Mouse (Mus musculus) small intestine, adult 2 months (tissue): ENCODE results near the gene 4933434E20Rik. TPM values are rescaled to one million over a fixed set of nuclear protein-coding genes. Genes with fewer than 3 reads are reported as not detected.

ENCODE experiments used
- H3K27ac ChIP-seq: fragments of 200-500 bp; 2 replicates; pipeline ENCODE4 v1.5.1; 2012; ENCODE audit warnings: low read depth, low read length, control low read depth, inconsistent platforms; ENCODE audit not compliant: insufficient read depth
- H3K27me3 ChIP-seq: fragments of 200-500 bp; 2 replicates; pipeline ENCODE4 v1.6.1; 2012; ENCODE audit warnings: mild to moderate bottlenecking, moderate library complexity, low read length, inconsistent platforms; ENCODE audit not compliant: control insufficient read depth, insufficient read depth
- H3K36me3 ChIP-seq: fragments of 200-500 bp; 2 replicates; pipeline ENCODE4 v1.6.1; 2012; ENCODE audit warnings: mild to moderate bottlenecking, low read length, control low read depth, inconsistent platforms; ENCODE audit not compliant: control insufficient read depth, insufficient read depth
- H3K4me1 ChIP-seq: fragments of 200-500 bp; 2 replicates; pipeline ENCODE4 v1.6.1; 2012; ENCODE audit warnings: low read length, inconsistent platforms, mixed read lengths; ENCODE audit not compliant: control insufficient read depth, insufficient read depth, insufficient read length
- H3K4me3 ChIP-seq: fragments of 200-500 bp; 2 replicates; pipeline ENCODE4 v1.5.1; 2012; ENCODE audit warnings: low read depth, mild to moderate bottlenecking, control low read depth, inconsistent platforms, low read length, moderate library complexity
- CTCF ChIP-seq: fragments of 200-500 bp; IDR thresholded peaks from 2 replicates; pipeline ENCODE4 v1.5.1; 2012; ENCODE audit warnings: low read depth, mild to moderate bottlenecking, control low read depth, inconsistent platforms, low read length, moderate library complexity, mixed read lengths; ENCODE audit not compliant: insufficient replicate concordance, insufficient read length; ENCODE audit errors: extremely low read depth
- POLR2A ChIP-seq: fragments of 200-500 bp; IDR thresholded peaks from 2 replicates; pipeline ENCODE4 v1.6.1; 2012; ENCODE audit warnings: low read depth, mild to moderate bottlenecking, control low read depth, inconsistent platforms, low read length, moderate library complexity
- WGBS: fragments of 180-500 bp; shearing (Covaris S2); methylation state at CpG from one replicate; pipeline ENCODE4 v1.1.7; 2018; 5-methylcytosine and 5-hydroxymethylcytosine counted together
- polyA plus RNA-seq: library from polyadenylated mRNA; depleted of rRNA; stranded (reverse); fragments of >200 nt; gene quantifications from 2 replicates; pipeline ENCODE4 v1.2.3, GENCODE M21; 2012; rRNA removed

Gene 4933434E20Rik
- polyA plus RNA-seq, 1 experiment, result 18.1 TPM

DNA sequence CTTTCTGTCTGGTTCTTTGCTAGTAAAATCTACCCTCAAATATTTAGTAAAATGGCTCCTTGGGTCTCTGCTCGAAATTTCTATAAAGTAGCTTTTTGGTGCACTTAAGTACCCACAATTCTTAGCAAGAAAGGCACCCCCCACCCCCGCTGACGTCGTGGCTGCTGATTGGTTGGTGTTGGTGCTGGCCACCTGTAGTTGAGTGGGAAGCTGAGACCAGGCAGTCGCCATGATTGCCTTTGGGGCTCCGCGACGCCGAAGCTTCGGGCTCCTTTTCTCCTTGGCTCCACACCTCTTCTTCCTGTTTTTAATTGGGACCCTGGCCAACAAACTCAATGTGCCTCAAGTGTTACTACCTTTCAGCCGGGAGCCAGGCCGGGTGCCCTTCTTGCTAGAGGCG, 52.5 kb downstream of the 4933434E20Rik start, which contains the start of gene Nup210l:
Gene Nup210l (plus strand): TSS at position 195 of the 400 bp plus-strand sequence.
- H3K4me1 ChIP-seq, result peaks cover 5% of the 10 kb centered on the region; the same call in 1 of the 2 replicates
- no peaks in the 10 kb centered on the region for H3K27me3 ChIP-seq
- no peak within 1 kb of the TSS for H3K4me3 ChIP-seq
- H3K36me3 ChIP-seq, result peaks cover 12% of the 10 kb centered on the region
- no peak within 1 kb of the TSS for H3K27ac ChIP-seq
- 80% methylated on average over 13 of the region's 13 CpGs for WGBS
- no peak for TF ChIP-seq POLR2A
- no peak for TF ChIP-seq CTCF

DNA sequence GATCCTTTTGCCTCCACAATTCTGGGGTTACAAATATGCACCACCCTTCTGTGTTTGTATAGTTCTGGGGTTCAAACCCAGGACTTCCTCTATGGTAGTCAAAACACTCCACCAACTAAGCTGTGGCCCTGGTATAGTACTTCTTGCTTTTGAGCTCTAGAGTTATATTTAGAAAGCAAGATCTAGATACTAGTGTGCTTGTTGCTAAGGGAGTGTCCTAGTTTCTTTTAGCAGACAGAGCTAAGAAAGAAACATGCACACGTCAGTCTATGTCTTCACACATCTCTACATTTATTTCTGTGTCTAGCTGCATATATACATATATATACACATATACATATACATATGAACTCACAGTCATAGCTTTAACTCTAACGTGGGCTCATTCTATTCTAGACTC, 60.3 kb downstream of the 4933434E20Rik start:
- Histone ChIP-seq H3K27ac (no peak overlapping the region), H3K36me3 (no peaks in the 10 kb centered on the region), H3K4me3 (no peak overlapping the region), H3K4me1 (no peaks in the 10 kb centered on the region), H3K27me3 (no peaks in the 10 kb centered on the region)
- WGBS, result 84% methylated on average over 2 of the region's 2 CpGs
- TF ChIP-seq POLR2A (no peak), CTCF (no peak)

DNA sequence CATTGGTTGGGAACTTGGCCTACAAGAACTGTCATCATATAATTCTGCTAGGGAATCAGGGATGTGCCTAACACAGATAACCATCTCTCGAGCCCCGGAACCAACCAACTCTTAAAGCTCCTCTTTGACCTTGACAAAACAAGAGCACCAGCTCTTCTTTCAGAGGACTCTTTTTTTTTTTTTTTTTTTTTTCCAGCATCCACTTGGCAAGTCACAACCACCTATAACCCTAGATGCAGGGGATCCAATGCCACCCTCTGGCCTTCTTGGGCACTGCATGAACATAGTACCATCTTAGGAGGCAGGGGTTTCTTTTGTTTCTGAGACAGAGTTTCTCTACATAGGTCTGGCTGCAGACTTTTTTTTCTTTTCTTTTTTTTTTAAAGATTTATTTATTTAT, 62.9 kb downstream of the 4933434E20Rik start:
- 82% methylated on average over 2 of the region's 2 CpGs for WGBS
- no peak overlapping the region for H3K4me3 ChIP-seq
- no peaks in the 10 kb centered on the region for H3K27me3 ChIP-seq
- TF ChIP-seq POLR2A (no peak), CTCF (no peak)
- H3K27ac ChIP-seq, result no peak overlapping the region
- no peaks in the 10 kb centered on the region for H3K36me3 ChIP-seq
- no peaks in the 10 kb centered on the region for H3K4me1 ChIP-seq

DNA sequence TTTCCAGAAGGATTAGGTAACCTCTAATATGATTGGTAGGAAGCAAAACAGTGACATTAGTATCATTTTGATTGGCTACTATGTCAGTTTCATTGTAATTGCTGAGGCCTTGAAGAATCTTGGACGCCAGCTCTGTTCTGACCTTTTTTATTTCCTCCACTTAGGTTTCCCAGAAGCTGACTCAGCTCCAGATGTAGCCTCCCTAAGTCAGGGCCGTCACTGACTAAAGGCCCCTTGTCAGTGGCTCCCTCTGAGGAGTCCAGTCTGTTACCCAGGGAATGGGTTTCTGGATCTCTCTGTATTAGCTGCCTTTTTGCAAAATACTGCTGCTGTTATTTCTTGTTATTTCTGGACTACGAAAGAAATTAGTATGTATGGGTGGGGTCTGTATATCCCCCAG, 64.1 kb downstream of the 4933434E20Rik start:
- WGBS, result 78% methylated on average over 3 of the region's 3 CpGs
- Histone ChIP-seq H3K27ac (no peak overlapping the region), H3K36me3 (no peaks in the 10 kb centered on the region), H3K4me3 (no peak overlapping the region), H3K4me1 (no peaks in the 10 kb centered on the region), H3K27me3 (no peaks in the 10 kb centered on the region)
- TF ChIP-seq CTCF (no peak), POLR2A (no peak)

Other genes with a start within 250 kb of the 4933434E20Rik start
- gene She, start 220.3 kb upstream of the 4933434E20Rik start, polyA plus RNA-seq, result 0.56 and 0.79 TPM in 2 replicates
- 3.0 and 3.7 TPM in 2 replicates for gene Il6ra, start 138.4 kb upstream of the 4933434E20Rik start, polyA plus RNA-seq
- gene Atp8b2, start 88.1 kb upstream of the 4933434E20Rik start, polyA plus RNA-seq, result 8.3 and 13.5 TPM in 2 replicates
- gene Hax1, start 52.9 kb upstream of the 4933434E20Rik start, polyA plus RNA-seq, result 11.6 and 22.1 TPM in 2 replicates
- 26.4 and 52.2 TPM in 2 replicates for gene Ubap2l, start 992 bp downstream of the 4933434E20Rik start, polyA plus RNA-seq
- gene Tpm3, start 21.0 kb downstream of the 4933434E20Rik start, polyA plus RNA-seq, result 45.4 and 101 TPM in 2 replicates
- 0.10 and 0.15 TPM in 2 replicates for gene Nup210l, start 52.5 kb downstream of the 4933434E20Rik start, polyA plus RNA-seq
- gene Rps27, start 162.0 kb downstream of the 4933434E20Rik start, polyA plus RNA-seq, result 581 and 835 TPM in 2 replicates
- gene Rab13, start 162.1 kb downstream of the 4933434E20Rik start, polyA plus RNA-seq, result 1.1 and 2.0 TPM in 2 replicates
- gene Jtb, start 180.0 kb downstream of the 4933434E20Rik start, polyA plus RNA-seq, result 70.7 and 84.2 TPM in 2 replicates
- 6.6 and 7.0 TPM in 2 replicates for gene Creb3l4, start 191.9 kb downstream of the 4933434E20Rik start, polyA plus RNA-seq
- gene Slc39a1, start 196.5 kb downstream of the 4933434E20Rik start, polyA plus RNA-seq, result 46.2 and 72.7 TPM in 2 replicates
- 31.4 and 57.0 TPM in 2 replicates for gene Crtc2, start 202.5 kb downstream of the 4933434E20Rik start, polyA plus RNA-seq
- gene Dennd4b, start 213.5 kb downstream of the 4933434E20Rik start, polyA plus RNA-seq, result 10.7 and 14.1 TPM in 2 replicates
- gene Gatad2b, start 241.5 kb downstream of the 4933434E20Rik start, polyA plus RNA-seq, result 9.0 and 15.1 TPM in 2 replicates